Mouse (Mus musculus): ENCODE measurements around the gene St5.

Gene St5

GRCm38 (mm10) chr7:109637391-109637790, 66.0 kb downstream of the St5 start:
- DNase-seq = no peak

- no peak for DNase-seq
Observed at GRCm38 (mm10) chr7:109636086-109636792, 67.2 kb downstream of the St5 start.

GRCm38 (mm10) chr7:109633404-109634085, 69.9 kb downstream of the St5 start:
- no peak for DNase-seq

- DNase-seq = no peak
Observed at GRCm38 (mm10) chr7:109631330-109631729, 72.1 kb downstream of the St5 start.

GRCm38 (mm10) chr7:109629871-109630778, 73.3 kb downstream of the St5 start:
- no peak for DNase-seq

GRCm38 (mm10) chr7:109628935-109629609, 74.3 kb downstream of the St5 start:
- peak; percentile 64 for DNase-seq

- DNase-seq = no peak
Observed at GRCm38 (mm10) chr7:109627851-109628250, 75.6 kb downstream of the St5 start.

GRCm38 (mm10) chr7:109622234-109622838, 81.1 kb downstream of the St5 start:
- no peak for DNase-seq

GRCm38 (mm10) chr7:109620967-109621366, 82.4 kb downstream of the St5 start:
- DNase-seq = no peak

GRCm38 (mm10) chr7:109620288-109620687, 83.1 kb downstream of the St5 start:
- DNase-seq = no peak

- peak; percentile 89 for DNase-seq
Observed at GRCm38 (mm10) chr7:109618721-109619120, 84.7 kb downstream of the St5 start.

GRCm38 (mm10) chr7:109617838-109618237, 85.6 kb downstream of the St5 start:
- no peak for DNase-seq

- peak; percentile 86 for DNase-seq
Observed at GRCm38 (mm10) chr7:109616034-109616979, 87.1 kb downstream of the St5 start.

GRCm38 (mm10) chr7:109615601-109616000, 87.8 kb downstream of the St5 start:
- no peak for DNase-seq

GRCm38 (mm10) chr7:109614939-109615338, 88.5 kb downstream of the St5 start:
- no peak for DNase-seq

- peak; percentile 47 for DNase-seq
Observed at GRCm38 (mm10) chr7:109613531-109614021, 89.8 kb downstream of the St5 start.

- DNase-seq = no peak
Observed at GRCm38 (mm10) chr7:109613051-109613450, 90.4 kb downstream of the St5 start.

- no peak for DNase-seq
Observed at GRCm38 (mm10) chr7:109612531-109612930, 90.9 kb downstream of the St5 start.

- DNase-seq = no peak
Observed at GRCm38 (mm10) chr7:109610348-109610747, 93.1 kb downstream of the St5 start.

- DNase-seq = no peak
Observed at GRCm38 (mm10) chr7:109609565-109610345, 93.7 kb downstream of the St5 start.
